Mouse (Mus musculus) CD8-positive naive resting alpha-beta T cell, adult 2 months (primary cell): ENCODE measurements around the gene Smco2.
"Not testable (repeated sequence)": the region's sequence is repeated elsewhere in the genome, so short reads cannot be mapped to it uniquely, and the experiment has no call there.

Experiments used
- DNase-seq, 2 experiments: peaks; one replicate each; pipeline ENCODE4 v3.0.0; 2022; ENCODE audit warnings: low read depth in 2 of 2, low spot score in 2 of 2

Smco2 gene

DNA sequence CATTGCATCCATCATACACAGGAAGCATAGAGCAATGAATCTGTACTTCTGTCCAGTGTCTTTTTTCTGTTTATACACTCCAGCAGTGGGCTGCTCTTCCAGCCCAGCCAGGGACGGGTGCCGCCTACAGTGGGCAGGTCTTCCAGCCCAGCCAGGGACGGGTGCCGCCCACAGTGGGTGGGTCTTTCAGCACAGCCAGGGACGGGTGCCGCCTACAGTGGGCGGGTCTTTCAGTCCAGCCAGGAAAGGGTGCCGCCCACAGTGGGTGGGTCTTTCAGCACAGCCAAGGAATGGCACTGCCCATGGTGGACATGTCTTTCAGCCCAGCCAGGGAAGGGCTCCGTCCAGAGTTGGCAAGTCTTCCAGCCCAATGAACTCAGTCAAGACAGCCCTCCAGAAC lies 5.3 kb downstream of the Smco2 start:
- DNase-seq, result no peak

DNA sequence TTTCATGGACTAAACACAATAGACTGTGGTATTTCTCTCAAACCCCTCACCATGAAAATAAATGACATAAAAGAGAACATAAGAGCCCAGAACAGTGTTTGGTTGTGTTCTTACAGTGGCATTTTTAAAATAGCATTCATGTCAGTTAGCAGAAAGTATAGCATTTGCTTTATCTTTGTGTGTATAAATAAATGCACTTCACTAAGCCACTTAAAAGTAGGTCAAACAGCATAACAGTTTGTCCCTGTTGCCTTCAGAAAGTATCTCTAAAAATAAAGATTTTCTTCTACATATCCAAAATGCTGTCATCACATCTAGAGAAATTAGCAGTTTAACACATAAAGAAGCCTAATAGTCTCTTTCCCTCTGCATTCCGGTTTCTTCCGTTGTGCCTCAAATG lies 7.5 kb downstream of the Smco2 start:
- DNase-seq, result no peak

DNA sequence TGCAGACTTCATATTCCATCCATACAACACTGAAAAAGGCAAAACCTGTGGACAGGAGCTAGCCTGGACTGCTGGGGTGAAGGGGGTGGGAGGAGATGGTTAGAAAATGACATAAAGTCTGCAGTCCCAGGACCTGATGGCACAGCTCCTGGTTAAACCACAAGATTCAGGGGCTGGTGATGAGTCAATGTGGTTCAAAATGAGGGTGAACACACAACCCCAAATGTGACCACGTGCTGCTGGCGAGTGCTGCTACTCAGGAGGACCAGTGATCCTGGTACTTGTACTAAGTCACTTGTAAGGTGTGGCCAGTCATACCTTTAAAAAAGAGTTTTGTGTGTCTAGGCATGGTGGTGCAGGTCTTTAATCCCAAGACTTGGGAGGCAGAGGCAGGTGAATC lies 13.2 kb downstream of the Smco2 start:
- DNase-seq, result no peak

DNA sequence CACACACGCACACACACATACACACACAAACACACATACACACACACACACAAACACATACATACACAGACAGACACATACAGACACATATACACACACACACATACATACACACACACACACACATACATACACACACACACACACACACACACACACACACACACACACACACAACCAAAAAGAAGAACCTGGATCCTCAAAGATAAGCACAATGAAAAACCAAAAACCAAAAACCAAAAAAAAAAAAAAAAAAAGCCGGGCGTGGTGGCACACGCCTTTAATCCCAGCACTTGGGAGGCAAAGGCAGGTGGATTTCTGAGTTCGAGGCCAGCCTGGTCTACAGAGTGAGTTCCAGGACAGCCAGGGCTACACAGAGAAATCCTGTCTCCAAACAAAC lies 14.5 kb downstream of the Smco2 start:
- not testable (repeated sequence) for DNase-seq

DNA sequence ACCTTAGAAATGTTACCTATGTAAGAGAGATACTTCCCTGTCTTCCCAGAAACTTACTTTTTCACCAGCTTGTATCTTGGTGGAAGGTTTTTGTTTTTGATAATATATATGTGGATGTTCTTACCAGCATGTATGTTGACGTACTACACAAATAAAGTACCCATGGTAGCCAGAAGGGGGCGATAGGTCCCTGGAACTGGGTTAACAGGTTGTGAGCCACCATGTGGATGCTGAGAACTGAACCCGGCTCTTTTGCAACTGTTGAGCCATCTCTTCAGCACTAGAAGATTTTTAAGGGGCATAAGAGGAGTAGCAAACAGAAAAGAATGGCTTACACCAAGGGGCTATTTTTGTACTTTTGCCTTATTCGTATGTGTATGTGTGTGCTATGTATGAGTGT lies 15.8 kb downstream of the Smco2 start:
- no peak for DNase-seq

DNA sequence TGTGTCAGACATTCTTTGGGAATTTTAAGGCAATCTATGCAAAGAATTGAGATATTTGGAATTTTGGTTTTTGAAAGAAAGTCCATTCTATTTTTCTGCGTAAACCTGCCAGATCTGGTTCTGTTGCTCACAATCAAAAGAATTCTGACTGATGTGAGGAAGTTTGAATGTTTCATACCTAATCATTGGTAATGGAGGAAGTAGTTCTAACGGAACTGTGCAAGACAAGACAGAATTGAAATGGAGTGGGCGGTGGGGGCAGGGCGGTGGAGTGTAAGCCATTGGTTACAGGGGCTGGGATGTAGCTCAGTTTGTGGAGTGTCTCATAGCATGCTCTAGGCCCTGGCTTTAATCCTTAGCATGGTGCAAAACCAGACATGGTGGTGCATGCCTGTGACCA lies 22.1 kb downstream of the Smco2 start:
- no peak for DNase-seq

DNA sequence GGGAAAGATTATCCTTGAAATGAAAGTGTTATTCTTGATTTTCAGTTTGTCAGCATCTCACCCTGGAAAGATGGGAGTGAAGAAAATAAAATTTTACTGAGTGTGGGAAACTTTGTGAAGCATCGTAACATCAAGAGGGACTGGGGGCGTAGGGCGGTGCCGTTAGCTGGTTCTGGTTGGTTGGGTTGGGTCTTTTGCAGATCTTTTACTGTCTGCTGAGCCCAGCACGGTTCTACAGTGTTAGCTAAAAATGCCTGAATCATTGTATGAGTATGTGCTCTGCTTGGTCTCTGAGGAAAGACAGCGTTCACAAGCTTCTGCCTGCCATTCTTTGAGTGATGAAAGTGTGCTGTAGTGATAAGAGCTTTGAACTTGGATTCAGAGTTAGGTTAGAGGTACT lies 24.5 kb downstream of the Smco2 start:
- no peak for DNase-seq

DNA sequence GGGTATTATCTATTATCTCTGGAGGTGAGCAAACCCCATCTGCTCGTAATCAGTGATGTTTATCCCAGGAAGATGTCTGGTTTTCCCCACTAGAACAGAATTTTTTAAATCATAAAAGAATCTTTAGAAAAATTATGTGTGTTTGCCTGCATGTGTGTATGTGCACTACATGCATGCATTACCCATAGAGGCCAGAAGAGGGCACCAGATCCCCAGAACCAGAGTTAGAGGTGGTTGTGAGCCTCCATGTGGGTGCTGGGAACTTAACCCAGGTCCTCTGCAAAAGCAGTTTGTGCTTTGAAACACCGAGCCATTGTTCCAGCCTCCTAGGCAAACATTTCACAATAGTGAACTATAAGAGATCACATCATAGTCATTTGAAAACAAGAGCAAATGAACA lies 26.9 kb downstream of the Smco2 start:
- DNase-seq, result no peak

DNA sequence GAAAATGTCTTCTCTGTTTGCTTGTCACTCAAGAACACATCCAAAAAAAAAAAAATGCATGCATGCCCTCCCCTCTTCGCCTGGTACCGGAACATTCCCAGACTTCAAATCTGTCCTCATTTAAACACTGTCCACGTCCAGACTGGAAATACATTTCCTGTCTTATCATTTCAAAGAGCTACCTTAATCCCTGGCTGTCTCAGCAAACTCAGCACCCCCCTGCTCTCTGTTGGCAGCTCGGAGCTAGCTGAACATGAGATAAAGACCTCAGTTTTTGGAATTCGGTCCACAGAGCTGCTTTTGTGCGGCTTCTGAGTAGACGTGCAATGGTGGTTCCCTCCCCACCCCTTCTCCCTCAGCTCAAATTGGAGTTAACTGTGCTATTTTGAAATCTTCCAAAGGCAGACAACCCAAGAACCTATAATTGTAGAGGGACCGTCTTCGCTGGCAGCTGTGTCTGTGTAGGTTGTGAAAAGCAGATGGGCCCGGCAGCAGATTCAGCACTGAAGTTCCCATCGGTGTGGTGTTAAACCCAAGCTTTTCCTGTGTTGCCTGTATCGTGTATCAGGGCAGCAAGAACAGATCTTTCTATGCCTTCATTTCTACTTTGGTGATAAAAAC lies 27.6 kb downstream of the Smco2 start:
- no peak for DNase-seq

DNA sequence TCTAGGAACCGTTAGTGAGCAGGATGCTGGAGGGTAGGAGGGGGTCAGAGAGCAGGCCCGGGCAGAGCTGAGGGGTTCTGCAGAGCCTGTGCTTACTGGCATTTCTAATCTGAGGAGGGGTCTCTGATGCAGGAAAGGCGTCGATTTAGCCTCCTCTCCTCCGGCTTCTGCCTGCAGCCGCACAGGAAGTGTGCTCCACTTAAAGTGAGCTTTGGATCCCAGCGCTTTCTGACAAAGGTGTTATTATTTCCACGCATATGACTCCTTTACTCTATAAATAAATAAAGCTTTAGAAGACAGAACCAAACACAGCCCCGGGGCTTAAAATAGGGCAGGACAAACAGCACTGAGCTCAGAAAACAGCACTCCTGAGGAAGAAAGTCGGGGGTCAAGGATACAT lies 29.0 kb downstream of the Smco2 start:
- no peak for DNase-seq

DNA sequence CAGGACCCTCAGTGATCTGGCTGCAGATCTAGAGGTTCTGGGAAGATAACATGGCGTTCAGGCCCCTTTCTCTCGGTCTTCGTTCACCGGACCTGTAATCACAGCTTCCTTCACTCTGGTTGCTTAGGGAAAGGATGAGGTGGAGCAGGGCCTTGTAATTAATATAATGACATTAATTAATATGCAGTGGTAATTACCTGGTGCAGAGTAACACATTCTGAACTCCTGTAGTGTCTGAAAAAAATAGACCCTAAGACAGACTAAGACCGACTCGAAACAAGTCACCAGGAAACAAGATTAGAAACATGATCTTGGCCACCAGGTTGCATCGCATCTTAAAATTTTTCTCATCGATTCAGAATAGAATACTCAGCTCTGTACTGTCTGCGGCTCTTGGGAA lies 30.0 kb downstream of the Smco2 start:
- DNase-seq, result no peak

DNA sequence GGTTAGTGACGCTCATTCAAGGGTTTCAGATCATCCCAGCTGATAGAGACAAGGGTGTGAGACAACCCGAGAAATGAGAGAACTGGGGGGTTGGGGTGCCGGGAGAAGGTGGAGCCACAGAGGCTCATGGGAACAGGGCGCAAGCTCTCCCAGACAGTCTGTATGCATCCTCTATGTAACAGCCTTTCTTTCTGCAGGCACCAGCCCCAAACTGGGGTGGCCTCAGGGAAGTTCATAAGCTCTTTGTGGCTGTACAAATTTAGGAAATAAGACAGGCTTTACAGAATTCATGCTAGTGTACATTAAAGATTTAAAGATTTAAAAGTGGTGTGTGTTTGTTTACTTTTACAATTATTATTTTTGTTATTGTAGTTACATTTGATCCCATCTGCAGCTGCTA lies 30.4 kb downstream of the Smco2 start:
- no peak for DNase-seq

DNA sequence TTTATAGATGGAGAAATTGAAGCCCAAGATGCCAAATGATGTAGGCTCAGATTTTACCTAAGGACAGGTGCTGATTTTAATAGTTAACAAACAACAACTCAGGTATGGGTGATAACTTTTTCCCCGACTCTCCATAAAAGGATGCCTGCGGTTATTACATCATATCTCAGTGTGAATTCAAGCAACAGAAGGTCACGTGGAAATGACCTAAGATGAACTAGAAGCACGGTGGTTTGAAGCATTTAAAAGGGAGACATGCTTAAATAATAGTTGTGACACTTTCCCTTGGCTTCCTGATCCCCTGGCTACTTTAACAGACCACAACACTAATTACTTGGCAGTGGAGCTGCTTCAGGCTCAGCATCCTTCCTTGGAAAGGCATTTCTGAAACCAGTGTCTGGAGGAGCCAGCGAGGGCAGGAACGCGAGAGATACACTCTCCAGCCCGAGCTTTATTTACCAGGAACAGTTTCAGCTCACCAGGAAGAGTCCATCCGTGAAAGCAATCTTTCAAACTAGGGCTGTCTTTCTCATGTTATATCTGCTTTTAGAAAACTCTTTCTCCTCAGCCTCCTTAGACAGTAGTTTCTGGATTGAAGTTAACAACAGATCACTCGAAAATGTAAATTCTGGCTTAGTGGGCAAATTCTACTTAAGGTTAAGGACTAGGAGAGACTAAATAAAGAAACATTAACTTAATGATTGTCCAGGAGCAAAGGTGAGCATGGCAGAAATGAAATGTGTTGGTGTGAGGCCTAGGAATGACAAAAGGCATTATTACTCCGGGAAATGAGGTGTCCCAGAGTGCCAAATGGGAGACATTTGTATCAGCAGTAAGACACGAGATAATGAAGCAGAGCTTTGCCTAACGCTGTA lies 32.2 kb downstream of the Smco2 start:
- DNase-seq, result no peak

DNA sequence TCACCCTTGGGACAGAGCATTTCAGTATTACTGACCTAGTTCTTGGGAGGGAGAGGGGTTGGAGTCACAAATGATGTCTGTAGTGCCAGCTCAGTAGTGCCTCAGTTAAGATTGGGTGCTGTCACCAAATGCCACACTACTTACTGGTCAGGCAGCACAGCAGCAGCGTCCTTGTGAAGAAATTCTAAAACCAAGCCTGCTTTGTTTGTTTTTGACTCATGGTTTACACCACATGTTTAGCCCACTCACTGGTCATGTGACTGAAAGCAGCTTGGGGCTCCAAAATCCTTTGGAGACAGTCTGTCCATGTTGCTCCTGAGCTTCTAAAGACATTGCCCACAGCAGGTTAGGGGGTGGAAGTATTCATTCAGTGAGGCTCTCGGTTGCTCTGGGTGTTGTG lies 33.5 kb downstream of the Smco2 start:
- no peak for DNase-seq

DNA sequence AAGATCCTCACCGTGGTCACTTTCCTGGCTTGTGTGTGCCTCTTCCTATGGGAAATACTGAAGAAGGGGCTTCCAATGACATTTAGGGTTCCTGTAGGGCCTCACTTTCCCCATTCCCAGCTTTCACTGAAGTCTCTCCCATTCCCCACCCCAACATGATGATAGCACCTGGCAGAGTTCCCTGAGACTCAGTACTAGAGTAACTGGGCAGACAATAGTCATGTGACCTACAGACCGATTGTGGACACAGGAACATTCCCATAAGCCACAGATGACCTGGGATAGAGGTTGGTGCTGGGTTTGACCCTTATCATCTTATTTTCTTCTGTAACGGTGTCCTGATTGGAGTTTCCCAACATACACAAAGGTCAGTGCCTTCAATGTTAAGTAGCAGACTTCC lies 34.3 kb downstream of the Smco2 start:
- no peak for DNase-seq

DNA sequence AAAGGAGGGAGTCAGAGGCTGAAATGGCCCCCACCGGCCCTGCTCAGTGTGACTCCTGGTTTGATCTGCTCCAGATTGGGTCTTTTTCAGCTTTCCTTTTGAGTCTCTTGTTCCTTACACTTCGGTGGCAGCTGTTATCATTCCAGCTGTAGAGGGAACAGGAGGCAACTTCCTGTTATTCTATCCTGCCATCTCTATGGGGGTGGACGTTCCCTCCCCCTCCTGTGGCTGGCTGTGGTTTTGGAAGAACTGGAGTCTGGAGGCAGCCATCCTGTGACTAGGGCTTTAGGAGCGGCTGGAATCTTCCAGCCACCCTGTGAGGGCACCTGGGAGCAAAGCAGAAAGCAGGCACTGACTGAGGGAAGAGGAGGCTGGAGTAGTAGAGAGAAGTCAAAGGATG lies 34.9 kb downstream of the Smco2 start:
- no peak for DNase-seq

DNA sequence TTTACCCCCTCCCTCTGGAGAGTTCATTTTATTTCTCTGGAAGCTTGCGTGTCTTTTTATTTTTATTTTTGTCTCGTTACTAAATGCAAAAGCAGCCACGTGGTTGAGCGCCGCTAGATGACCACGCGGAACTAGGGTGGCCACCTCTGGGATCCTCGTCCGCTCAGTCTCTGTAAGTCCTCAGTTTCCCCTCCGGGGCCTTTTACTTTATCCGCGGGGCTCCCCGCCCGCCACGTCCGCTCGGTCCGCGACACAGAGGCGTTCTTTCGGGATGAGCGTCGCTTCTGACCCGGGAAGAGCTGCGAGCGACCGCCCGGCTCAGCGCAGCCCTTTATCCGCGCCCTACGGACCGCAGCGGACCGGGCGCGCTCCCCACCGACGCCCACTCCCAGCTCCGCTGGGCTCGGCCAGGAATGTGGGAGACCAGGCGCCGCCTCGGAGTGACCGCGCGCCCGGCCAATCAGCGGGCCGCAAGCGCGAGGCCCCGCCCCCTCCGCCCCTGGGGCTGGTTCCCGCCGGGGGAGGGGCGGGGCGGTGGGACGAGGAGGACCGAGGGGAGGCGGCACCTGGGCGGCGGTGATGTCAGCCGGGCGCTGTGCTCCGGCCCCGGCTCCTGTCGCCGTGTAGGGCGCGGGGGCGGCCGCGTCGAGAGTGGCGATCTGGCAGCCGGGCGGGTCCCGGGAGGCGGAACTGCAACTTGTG lies 38.2 kb downstream of the Smco2 start, which contains the start of gene Ppfibp1:
Gene Ppfibp1, plus strand, starts transcription at position 530 of the 702 bp plus-strand sequence.
- peak; percentile 67 to 69 for DNase-seq

DNA sequence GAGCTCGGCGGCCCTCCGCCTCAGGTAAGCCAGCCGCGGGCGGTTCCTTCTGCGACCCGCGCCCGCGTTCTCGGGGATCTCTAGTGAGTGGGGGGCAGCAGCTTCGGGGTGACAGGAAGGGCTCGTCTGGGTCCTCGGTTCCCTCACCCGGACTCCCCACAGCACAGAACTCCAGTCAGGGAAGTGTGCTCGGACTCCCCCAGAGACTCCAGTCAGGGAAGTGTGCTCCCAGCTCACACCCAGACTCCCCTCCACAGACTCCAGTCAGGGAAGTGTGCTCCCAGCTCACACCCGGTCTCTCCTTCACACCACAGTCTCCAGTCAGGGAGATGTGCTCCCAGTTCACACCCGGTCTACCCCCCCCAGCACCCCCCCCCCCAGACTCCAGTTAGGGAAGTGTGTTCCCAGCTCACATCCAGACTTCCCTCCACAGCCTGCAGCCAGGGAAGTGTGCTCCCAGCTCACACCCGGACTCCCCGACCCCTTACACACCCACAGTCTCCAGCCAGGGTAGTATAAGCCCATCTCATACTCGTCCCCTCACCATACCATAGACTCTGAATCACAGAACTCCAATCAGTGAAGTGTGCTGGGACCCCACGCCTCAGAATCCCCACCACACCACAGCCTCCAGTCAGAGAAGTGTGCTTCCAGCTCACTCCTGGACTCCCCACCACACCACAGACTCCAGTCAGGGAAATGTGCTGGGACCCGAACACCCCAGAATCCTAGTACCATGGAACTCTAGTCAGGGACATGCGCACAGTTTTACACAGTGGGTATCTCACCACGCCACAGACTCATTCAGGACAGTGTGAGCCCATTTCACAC lies 39.0 kb downstream of the Smco2 start:
- DNase-seq, result peak in 1 of 2 experiments; percentile 2

DNA sequence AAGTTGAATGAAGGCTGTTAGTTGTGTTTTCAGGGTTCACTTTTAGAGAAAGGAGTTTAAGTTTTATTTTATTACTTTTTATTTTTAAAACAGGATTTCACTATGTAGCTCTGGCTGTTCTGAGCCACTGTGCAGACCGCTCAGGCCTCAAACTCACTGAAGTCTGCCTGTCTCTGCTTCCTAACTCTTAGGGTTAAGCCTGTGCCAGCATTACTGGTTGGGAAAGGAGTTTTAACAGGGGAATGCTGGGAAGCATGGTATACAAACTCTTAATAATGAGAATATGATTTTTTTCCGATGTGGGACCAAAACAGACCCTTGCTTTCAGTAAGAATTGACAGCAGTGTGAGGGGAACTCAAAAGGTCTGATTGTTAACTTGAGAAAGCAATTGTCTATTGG lies 40.3 kb downstream of the Smco2 start:
- no peak for DNase-seq

DNA sequence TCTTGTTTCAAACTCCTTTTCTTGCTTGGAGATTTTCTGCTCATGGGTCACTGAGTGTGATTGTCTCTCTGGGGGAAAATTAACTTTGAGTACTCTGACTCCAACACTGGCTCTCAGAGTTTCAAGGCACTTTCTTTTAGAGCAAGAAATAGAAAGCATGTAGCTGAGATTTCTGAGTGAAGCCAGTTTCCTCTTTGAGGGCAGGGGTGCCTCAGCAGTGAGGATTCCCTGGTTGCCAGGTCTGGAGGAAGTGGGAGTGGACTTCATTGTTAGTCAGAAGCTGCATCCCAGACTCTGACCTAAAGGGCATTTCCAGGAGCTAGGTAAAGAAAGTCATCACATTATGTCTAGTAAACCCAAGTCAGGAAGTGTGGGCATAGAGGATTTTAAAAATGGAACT lies 40.7 kb downstream of the Smco2 start:
- DNase-seq, result no peak

DNA sequence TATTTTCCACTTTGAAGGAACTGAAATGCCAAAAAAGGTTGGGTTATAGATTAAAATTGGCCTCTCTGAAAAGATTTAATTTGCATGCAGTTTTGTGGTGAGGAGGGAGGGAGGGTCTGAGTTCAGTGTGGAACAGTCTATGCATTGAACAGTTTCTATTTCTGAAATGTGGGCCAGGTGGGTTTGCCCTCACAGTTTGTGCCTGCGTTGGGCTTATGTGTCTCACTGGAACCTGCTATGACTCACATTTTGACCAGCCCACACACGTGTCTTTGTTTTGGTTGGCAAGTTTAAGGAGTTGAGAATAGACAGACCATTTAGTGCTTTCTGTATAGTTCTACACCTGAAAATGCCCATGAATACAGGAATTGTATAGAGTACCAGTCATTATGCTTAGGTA lies 44.0 kb downstream of the Smco2 start:
- no peak for DNase-seq
